Mouse (Mus musculus): ENCODE data around the gene Pde1c.

- TF ChIP-seq CHD2 (IDR thresholded peaks at IDR 0.05; ENCODE audit: low read depth, low read length) (no peak), ZC3H11A (IDR thresholded peaks at IDR 0.05; ENCODE audit: borderline replicate concordance, low read depth, low read length) (no peak), HCFC1 (IDR thresholded peaks at IDR 0.05; ENCODE audit: borderline replicate concordance, insufficient read depth, low read length) (no peak), MAFK (IDR thresholded peaks at IDR 0.05; ENCODE audit: insufficient read depth, low read depth, low read length) (no peak)
These were observed 195.2 kb downstream of the Pde1c start for GRCm38 (mm10) chr6:56373753-56374152.

All from ES-E14 (cell line).